Mouse (Mus musculus): Measurements from ENCODE around the gene Hps1. TPM values are rescaled to one million over a fixed set of nuclear protein-coding genes. Genes with fewer than 3 reads are reported as not detected.

Gene Hps1
- polyA plus RNA-seq, 1 experiment = 13.2 TPM

- Histone ChIP-seq H3K4me3 (ENCODE audit: low read depth, low read length) (no peak overlapping the region), H3K27ac (ENCODE audit: insufficient read depth, low read length) (no peak overlapping the region), H3K27me3 (ENCODE audit: control insufficient read depth, insufficient read depth, low read length, poor library complexity, severe bottlenecking) (no peaks in the 10 kb centered on the region), H3K36me3 (ENCODE audit: control insufficient read depth, insufficient read depth, low read length, poor library complexity, severe bottlenecking) (no peaks in the 10 kb centered on the region), H3K9me3 (replicated peaks; ENCODE audit: control insufficient read depth, insufficient read depth, low read length, poor library complexity, severe bottlenecking) (no peaks in the 10 kb centered on the region), H3K9ac (ENCODE audit: low read depth, poor library complexity, severe bottlenecking) (no peak overlapping the region), H3K4me1 (ENCODE audit: control insufficient read depth, insufficient read depth, low read length) (no peaks in the 10 kb centered on the region)
- no peak for TF ChIP-seq CTCF (IDR thresholded peaks at IDR 0.05; ENCODE audit: low read depth, low read length)
- TF ChIP-seq EP300 (IDR thresholded peaks at IDR 0.05; ENCODE audit: insufficient read depth, low read depth, low read length) = no peak
- no peak for TF ChIP-seq POLR2A (IDR thresholded peaks at IDR 0.05; ENCODE audit: insufficient read depth, low read length)
Measured at GRCm38 (mm10) chr19:42718101-42718500, 61.7 kb downstream of the Hps1 start.

DNA sequence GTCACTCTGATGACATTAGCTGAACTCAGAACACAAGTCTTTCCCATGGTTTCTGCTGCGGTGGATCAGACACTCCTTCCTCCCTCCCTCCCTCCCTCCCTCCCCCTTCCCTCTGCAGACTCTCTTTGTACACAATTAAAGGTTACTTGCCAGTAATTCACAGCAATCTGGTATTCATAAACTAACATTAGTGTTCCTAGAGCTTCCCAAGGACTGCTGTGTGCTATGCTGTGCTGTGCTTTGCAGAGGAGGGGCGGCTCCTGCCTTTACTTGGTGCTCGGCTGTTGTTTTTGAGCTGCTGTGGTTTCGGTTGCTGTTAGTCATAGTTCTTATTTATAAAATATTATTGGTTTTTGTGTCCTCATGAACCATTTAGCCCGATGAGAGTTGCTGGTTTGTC lies 62.1 kb downstream of the Hps1 start:
- Histone ChIP-seq H3K27me3 (ENCODE audit: control insufficient read depth, insufficient read depth, low read length, poor library complexity, severe bottlenecking) (no peaks in the 10 kb centered on the region), H3K27ac (ENCODE audit: insufficient read depth, low read length) (no peak overlapping the region), H3K36me3 (ENCODE audit: control insufficient read depth, insufficient read depth, low read length, poor library complexity, severe bottlenecking) (no peaks in the 10 kb centered on the region), H3K4me1 (ENCODE audit: control insufficient read depth, insufficient read depth, low read length) (no peaks in the 10 kb centered on the region), H3K9me3 (replicated peaks; ENCODE audit: control insufficient read depth, insufficient read depth, low read length, poor library complexity, severe bottlenecking) (no peaks in the 10 kb centered on the region), H3K9ac (ENCODE audit: low read depth, poor library complexity, severe bottlenecking) (no peak overlapping the region), H3K4me3 (ENCODE audit: low read depth, low read length) (no peak overlapping the region)
- no peak for TF ChIP-seq CTCF (IDR thresholded peaks at IDR 0.05; ENCODE audit: low read depth, low read length)

DNA sequence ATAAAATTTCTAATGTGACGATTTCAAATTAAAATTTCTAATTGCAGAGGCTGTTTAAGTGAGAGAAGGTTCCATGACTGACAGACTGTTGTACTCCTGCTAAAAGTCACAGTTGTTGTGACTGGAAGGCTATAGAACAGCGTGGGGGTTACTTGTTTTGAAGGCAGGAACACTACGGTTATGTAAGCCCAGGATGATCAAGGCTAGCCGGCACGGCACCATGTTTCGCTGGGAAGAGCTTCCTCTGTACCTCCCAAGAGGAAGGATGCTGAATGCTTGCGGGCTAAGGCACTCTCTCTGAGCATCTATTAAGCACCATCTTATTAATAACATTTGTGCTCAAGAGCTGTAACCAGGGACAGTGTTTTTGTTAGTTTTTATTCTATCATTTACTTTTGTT lies 63.3 kb downstream of the Hps1 start:
- no peak overlapping the region for H3K4me3 ChIP-seq (ENCODE audit: low read depth, low read length)
- H3K36me3 ChIP-seq (ENCODE audit: control insufficient read depth, insufficient read depth, low read length, poor library complexity, severe bottlenecking) = no peaks in the 10 kb centered on the region
- no peak overlapping the region for H3K27ac ChIP-seq (ENCODE audit: insufficient read depth, low read length)
- no peaks in the 10 kb centered on the region for H3K27me3 ChIP-seq (ENCODE audit: control insufficient read depth, insufficient read depth, low read length, poor library complexity, severe bottlenecking)
- no peaks in the 10 kb centered on the region for H3K4me1 ChIP-seq (ENCODE audit: control insufficient read depth, insufficient read depth, low read length)
- TF ChIP-seq EP300 (IDR thresholded peaks at IDR 0.05; ENCODE audit: insufficient read depth, low read depth, low read length) (no peak), POLR2A (IDR thresholded peaks at IDR 0.05; ENCODE audit: insufficient read depth, low read length) (no peak), CTCF (IDR thresholded peaks at IDR 0.05; ENCODE audit: low read depth, low read length) (no peak)
- no peaks in the 10 kb centered on the region for H3K9me3 ChIP-seq (replicated peaks; ENCODE audit: control insufficient read depth, insufficient read depth, low read length, poor library complexity, severe bottlenecking)
- no peak overlapping the region for H3K9ac ChIP-seq (ENCODE audit: low read depth, poor library complexity, severe bottlenecking)

GRCm38 (mm10) chr19:42713770-42714169 lies 66.0 kb downstream of the Hps1 start:
- Histone ChIP-seq H3K27me3 (ENCODE audit: control insufficient read depth, insufficient read depth, low read length, poor library complexity, severe bottlenecking) (no peaks in the 10 kb centered on the region), H3K4me1 (ENCODE audit: control insufficient read depth, insufficient read depth, low read length) (no peaks in the 10 kb centered on the region), H3K9ac (ENCODE audit: low read depth, poor library complexity, severe bottlenecking) (no peak overlapping the region), H3K27ac (ENCODE audit: insufficient read depth, low read length) (no peak overlapping the region), H3K9me3 (replicated peaks; ENCODE audit: control insufficient read depth, insufficient read depth, low read length, poor library complexity, severe bottlenecking) (no peaks in the 10 kb centered on the region), H3K36me3 (ENCODE audit: control insufficient read depth, insufficient read depth, low read length, poor library complexity, severe bottlenecking) (no peaks in the 10 kb centered on the region), H3K4me3 (ENCODE audit: low read depth, low read length) (no peak overlapping the region)
- TF ChIP-seq POLR2A (IDR thresholded peaks at IDR 0.05; ENCODE audit: insufficient read depth, low read length) (no peak), CTCF (IDR thresholded peaks at IDR 0.05; ENCODE audit: low read depth, low read length) (no peak), EP300 (IDR thresholded peaks at IDR 0.05; ENCODE audit: insufficient read depth, low read depth, low read length) (no peak)

Other genes with a start within 250 kb of the Hps1 start
- gene Loxl4, start 167.2 kb downstream of the Hps1 start, polyA plus RNA-seq (2011; ENCODE audit: insufficient read depth, insufficient read length, low read depth, missing spikeins) = 3.1 and 3.8 TPM in 2 replicates
- gene Pyroxd2, start 27.2 kb downstream of the Hps1 start, polyA plus RNA-seq (2011; ENCODE audit: insufficient read depth, insufficient read length, low read depth, missing spikeins) = 0.27 and 0.81 TPM in 2 replicates